Mouse (Mus musculus) ZHBTc4 (cell line): Measurements from ENCODE around the gene C730034F03Rik.

ENCODE experiments used
- DNase-seq: peaks from one replicate; pipeline ENCODE4 v3.0.0-alpha.2; 2011; ENCODE audit warnings: low read depth, low spot score

The C730034F03Rik gene

GRCm38 (mm10) chr15:89431806-89432205 is 2.4 kb downstream of the C730034F03Rik start:
- no peak for DNase-seq

- DNase-seq = no peak
Observed at GRCm38 (mm10) chr15:89432946-89433345, 3.6 kb downstream of the C730034F03Rik start.

- DNase-seq = no peak
Observed at GRCm38 (mm10) chr15:89434136-89434535, 4.7 kb downstream of the C730034F03Rik start.

- no peak for DNase-seq
Observed at GRCm38 (mm10) chr15:89435878-89436277, 6.5 kb downstream of the C730034F03Rik start.

- peak; percentile 75 for DNase-seq
Observed at GRCm38 (mm10) chr15:89442486-89443070, 13.2 kb downstream of the C730034F03Rik start.

- DNase-seq = peak; percentile 89
Observed at GRCm38 (mm10) chr15:89452906-89453864, 23.8 kb downstream of the C730034F03Rik start.

GRCm38 (mm10) chr15:89453865-89454478 is 24.6 kb downstream of the C730034F03Rik start, which contains the start of gene Mapk8ip2:
Gene Mapk8ip2 (plus strand): TSS chr15:89453913.
- DNase-seq = peak; percentile 87

GRCm38 (mm10) chr15:89454857-89455256 is 25.5 kb downstream of the C730034F03Rik start:
- DNase-seq = peak; percentile 30

GRCm38 (mm10) chr15:89455642-89456041 is 26.3 kb downstream of the C730034F03Rik start:
- DNase-seq = no peak

- no peak for DNase-seq
Observed at GRCm38 (mm10) chr15:89458942-89459341, 29.6 kb downstream of the C730034F03Rik start.

- DNase-seq = no peak
Observed at GRCm38 (mm10) chr15:89459821-89460220, 30.4 kb downstream of the C730034F03Rik start.

- DNase-seq = peak; percentile 74
Observed at GRCm38 (mm10) chr15:89460298-89460697, 30.9 kb downstream of the C730034F03Rik start.

- DNase-seq = no peak
Observed at GRCm38 (mm10) chr15:89461321-89461720, 31.9 kb downstream of the C730034F03Rik start.

- no peak for DNase-seq
Observed at GRCm38 (mm10) chr15:89462176-89462575, 32.8 kb downstream of the C730034F03Rik start.

- peak; percentile 58 for DNase-seq
Observed at GRCm38 (mm10) chr15:89463334-89464235, 34.2 kb downstream of the C730034F03Rik start.

- DNase-seq = peak; percentile 66
Observed at GRCm38 (mm10) chr15:89465052-89465451, 35.7 kb downstream of the C730034F03Rik start.

- peak; percentile 68 for DNase-seq
Observed at GRCm38 (mm10) chr15:89468577-89468976, 39.2 kb downstream of the C730034F03Rik start.

- no peak for DNase-seq
Observed at GRCm38 (mm10) chr15:89471476-89471875, 42.1 kb downstream of the C730034F03Rik start.

GRCm38 (mm10) chr15:89473370-89473769 is 44.0 kb downstream of the C730034F03Rik start:
- DNase-seq = no peak

GRCm38 (mm10) chr15:89473921-89474320 is 44.5 kb downstream of the C730034F03Rik start:
- DNase-seq = no peak
